Mouse (Mus musculus): Measurements from ENCODE around the gene Pfdn6. TPM values are rescaled to one million over a fixed set of nuclear protein-coding genes. Genes with fewer than 3 reads are reported as not detected.
A peak's percentile ranks its signal among the peaks of the same experiment; 100 is the strongest.
"Not testable (repeated sequence)": the region's sequence is repeated elsewhere in the genome, so short reads cannot be mapped to it uniquely, and the experiment has no call there.

Pfdn6 gene
- polyA plus RNA-seq (2012; rRNA removed): 54.8 and 58.7 TPM in 2 replicates

- peak within 1 kb of the TSS; percentile 98 for H3K4me3 ChIP-seq (ENCODE audit: control insufficient read depth, low read depth, low read length)
- peaks cover 18% of the 10 kb centered on the region for H3K4me1 ChIP-seq (ENCODE audit: control insufficient read depth, insufficient read depth, low read length)
- no peaks in the 10 kb centered on the region for H3K27me3 ChIP-seq (ENCODE audit: control insufficient read depth, insufficient read depth, low read length)
- TF ChIP-seq CTCF (IDR thresholded peaks at IDR 0.05; ENCODE audit: control insufficient read depth, insufficient read depth, insufficient replicate concordance, low read depth, low read length): no peak
- TF ChIP-seq POLR2A (IDR thresholded peaks at IDR 0.05; ENCODE audit: control insufficient read depth, low read depth, low read length): peak; percentile 29; the same call in 1 of the 2 replicates
- H3K36me3 ChIP-seq (ENCODE audit: control insufficient read depth, insufficient read depth, low read length): 0 out of 2 replicates have a peak, but pooled peaks cover 1% of the 10 kb centered on the region
- H3K27ac ChIP-seq (ENCODE audit: control insufficient read depth, insufficient read depth, low read depth, low read length): peak within 1 kb of the TSS; percentile 85
Observed at GRCm38 (mm10) chr17:33940206-33940805, at the start of gene Pfdn6, which contains the start of gene Wdr46. Gene Pfdn6, minus strand, starts transcription at chr17:33940343. Gene Wdr46, plus strand, starts transcription at chr17:33940660.

GRCm38 (mm10) chr17:33982136-33982535 lies 42.0 kb upstream of the Pfdn6 start:
- H3K36me3 ChIP-seq (ENCODE audit: control insufficient read depth, insufficient read depth, low read length); H3K4me1 ChIP-seq (ENCODE audit: control insufficient read depth, insufficient read depth, low read length); H3K27me3 ChIP-seq (ENCODE audit: control insufficient read depth, insufficient read depth, low read length); H3K4me3 ChIP-seq (ENCODE audit: control insufficient read depth, low read depth, low read length); H3K27ac ChIP-seq (ENCODE audit: control insufficient read depth, insufficient read depth, low read depth, low read length): not testable (repeated sequence)
- TF ChIP-seq CTCF (IDR thresholded peaks at IDR 0.05; ENCODE audit: control insufficient read depth, insufficient read depth, insufficient replicate concordance, low read depth, low read length): peak; percentile 68; the same call in 1 of the 2 replicates

- Histone ChIP-seq H3K4me3 (ENCODE audit: control insufficient read depth, low read depth, low read length) (peak overlapping the region; percentile 71), H3K27ac (ENCODE audit: control insufficient read depth, insufficient read depth, low read depth, low read length) (peak overlapping the region; percentile 61)
- peak; percentile 33; the same call in 1 of the 2 replicates for TF ChIP-seq CTCF (IDR thresholded peaks at IDR 0.05; ENCODE audit: control insufficient read depth, insufficient read depth, insufficient replicate concordance, low read depth, low read length)
- H3K27me3 ChIP-seq (ENCODE audit: control insufficient read depth, insufficient read depth, low read length); H3K4me1 ChIP-seq (ENCODE audit: control insufficient read depth, insufficient read depth, low read length); H3K36me3 ChIP-seq (ENCODE audit: control insufficient read depth, insufficient read depth, low read length): not testable (repeated sequence)
Observed at GRCm38 (mm10) chr17:33981192-33981909, 41.2 kb upstream of the Pfdn6 start.

GRCm38 (mm10) chr17:33980181-33981035 lies 40.3 kb upstream of the Pfdn6 start:
- no peak overlapping the region for H3K27ac ChIP-seq (ENCODE audit: control insufficient read depth, insufficient read depth, low read depth, low read length)
- no peak overlapping the region for H3K4me3 ChIP-seq (ENCODE audit: control insufficient read depth, low read depth, low read length)
- TF ChIP-seq CTCF (IDR thresholded peaks at IDR 0.05; ENCODE audit: control insufficient read depth, insufficient read depth, insufficient replicate concordance, low read depth, low read length): no peak
- TF ChIP-seq POLR2A (IDR thresholded peaks at IDR 0.05; ENCODE audit: control insufficient read depth, low read depth, low read length): no peak
- H3K4me1 ChIP-seq (ENCODE audit: control insufficient read depth, insufficient read depth, low read length): peaks cover 5% of the 10 kb centered on the region
- no peaks in the 10 kb centered on the region for H3K27me3 ChIP-seq (ENCODE audit: control insufficient read depth, insufficient read depth, low read length)
- no peaks in the 10 kb centered on the region for H3K36me3 ChIP-seq (ENCODE audit: control insufficient read depth, insufficient read depth, low read length)

GRCm38 (mm10) chr17:33979512-33980050 lies 39.4 kb upstream of the Pfdn6 start:
- no peaks in the 10 kb centered on the region for H3K36me3 ChIP-seq (ENCODE audit: control insufficient read depth, insufficient read depth, low read length)
- no peaks in the 10 kb centered on the region for H3K27me3 ChIP-seq (ENCODE audit: control insufficient read depth, insufficient read depth, low read length)
- no peak for TF ChIP-seq POLR2A (IDR thresholded peaks at IDR 0.05; ENCODE audit: control insufficient read depth, low read depth, low read length)
- no peak for TF ChIP-seq CTCF (IDR thresholded peaks at IDR 0.05; ENCODE audit: control insufficient read depth, insufficient read depth, insufficient replicate concordance, low read depth, low read length)
- no peak overlapping the region for H3K4me3 ChIP-seq (ENCODE audit: control insufficient read depth, low read depth, low read length)
- H3K27ac ChIP-seq (ENCODE audit: control insufficient read depth, insufficient read depth, low read depth, low read length): no peak overlapping the region
- peaks cover 5% of the 10 kb centered on the region for H3K4me1 ChIP-seq (ENCODE audit: control insufficient read depth, insufficient read depth, low read length)

GRCm38 (mm10) chr17:33978631-33979031 lies 38.5 kb upstream of the Pfdn6 start:
- H3K4me1 ChIP-seq (ENCODE audit: control insufficient read depth, insufficient read depth, low read length): peaks cover 5% of the 10 kb centered on the region
- H3K27me3 ChIP-seq (ENCODE audit: control insufficient read depth, insufficient read depth, low read length): no peaks in the 10 kb centered on the region
- H3K4me3 ChIP-seq (ENCODE audit: control insufficient read depth, low read depth, low read length): peak overlapping the region; percentile 35; the same call in 1 of the 2 replicates
- H3K27ac ChIP-seq (ENCODE audit: control insufficient read depth, insufficient read depth, low read depth, low read length): no peak overlapping the region
- no peaks in the 10 kb centered on the region for H3K36me3 ChIP-seq (ENCODE audit: control insufficient read depth, insufficient read depth, low read length)
- TF ChIP-seq POLR2A (IDR thresholded peaks at IDR 0.05; ENCODE audit: control insufficient read depth, low read depth, low read length) (no peak), CTCF (IDR thresholded peaks at IDR 0.05; ENCODE audit: control insufficient read depth, insufficient read depth, insufficient replicate concordance, low read depth, low read length) (no peak)

Measured in testis, adult 2 months (tissue).